Mouse (Mus musculus) erythroblast, embryonic 14.5 days (primary cell): ENCODE measurements around the gene Anapc1.

Experiments
- GATA1 ChIP-seq: IDR thresholded peaks from 2 replicates; pipeline ENCODE4 v1.6.1; 2012; ENCODE audit warnings: low read length, inconsistent platforms, mixed read lengths
- TAL1 ChIP-seq: IDR thresholded peaks from 3 replicates; pipeline ENCODE4 v1.6.1; 2012; ENCODE audit warnings: low read length, inconsistent platforms, mixed read lengths

- no peak for TF ChIP-seq GATA1
- no peak for TF ChIP-seq TAL1
Measured at GRCm38 (mm10) chr2:128699201-128699885, 12.2 kb upstream of the Anapc1 start.
